Mouse (Mus musculus): Measurements from ENCODE around the gene Tmem214. TPM values are rescaled to one million over a fixed set of nuclear protein-coding genes. Genes with fewer than 3 reads are reported as not detected.

Gene Tmem214
- polyA plus RNA-seq, 1 experiment from 2014 or later = 93.2 TPM

- Histone ChIP-seq H3K27ac (0 out of 2 replicates have a peak overlapping the region, but pooled peaks have one; percentile 14), H3K9me3 (replicated peaks) (no peaks in the 10 kb centered on the region), H3K4me3 (replicated peaks) (no peak overlapping the region), H3K27me3 (no peaks in the 10 kb centered on the region), H3K9ac (no peak overlapping the region), H3K36me3 (peaks cover 45% of the 10 kb centered on the region), H3K4me1 (peaks cover 88% of the 10 kb centered on the region), H3K4me2 (no peak overlapping the region)
- WGBS = 91% methylated on average over 11 of the region's 11 CpGs
- ATAC-seq (replicated peaks; ENCODE audit: low FRiP score) = no peak
These were observed 49.5 kb downstream of the Tmem214 start for GRCm38 (mm10) chr5:30917348-30917747.

- no peak for ATAC-seq (replicated peaks; ENCODE audit: low FRiP score)
- no peak overlapping the region for H3K4me2 ChIP-seq
- H3K27ac ChIP-seq = peak overlapping the region; percentile 9; the same call in 1 of the 2 replicates
- no peak overlapping the region for H3K4me3 ChIP-seq (replicated peaks)
- H3K9me3 ChIP-seq (replicated peaks) = no peaks in the 10 kb centered on the region
- no peaks in the 10 kb centered on the region for H3K27me3 ChIP-seq
- WGBS = 86% methylated on average over 31 of the region's 31 CpGs
- peaks cover 45% of the 10 kb centered on the region for H3K36me3 ChIP-seq
- H3K9ac ChIP-seq = no peak overlapping the region
- H3K4me1 ChIP-seq = peaks cover 88% of the 10 kb centered on the region
These were observed 50.3 kb downstream of the Tmem214 start for GRCm38 (mm10) chr5:30917891-30918670.

GRCm38 (mm10) chr5:30918691-30919090, 50.9 kb downstream of the Tmem214 start:
- no peak for ATAC-seq (replicated peaks; ENCODE audit: low FRiP score)
- no peak overlapping the region for H3K4me2 ChIP-seq
- no peak overlapping the region for H3K4me3 ChIP-seq (replicated peaks)
- no peaks in the 10 kb centered on the region for H3K9me3 ChIP-seq (replicated peaks)
- H3K27ac ChIP-seq = no peak overlapping the region
- H3K36me3 ChIP-seq = peaks cover 45% of the 10 kb centered on the region
- peaks cover 82% of the 10 kb centered on the region for H3K4me1 ChIP-seq
- WGBS = 85% methylated on average over 8 of the region's 8 CpGs
- no peak overlapping the region for H3K9ac ChIP-seq
- no peaks in the 10 kb centered on the region for H3K27me3 ChIP-seq

GRCm38 (mm10) chr5:30919831-30920614, 52.2 kb downstream of the Tmem214 start:
- Histone ChIP-seq H3K4me3 (replicated peaks) (no peak overlapping the region), H3K9ac (no peak overlapping the region), H3K9me3 (replicated peaks) (no peaks in the 10 kb centered on the region), H3K4me1 (peaks cover 69% of the 10 kb centered on the region), H3K27me3 (no peaks in the 10 kb centered on the region), H3K27ac (peak overlapping the region; percentile 95; the same call in 1 of the 2 replicates), H3K36me3 (peaks cover 48% of the 10 kb centered on the region), H3K4me2 (peak overlapping the region; percentile 75; the same call in 1 of the 2 replicates)
- ATAC-seq (replicated peaks; ENCODE audit: low FRiP score) = no peak
- 68% methylated on average over 11 of the region's 11 CpGs for WGBS

GRCm38 (mm10) chr5:30920621-30921020, 52.8 kb downstream of the Tmem214 start:
- H3K9me3 ChIP-seq (replicated peaks) = no peaks in the 10 kb centered on the region
- ATAC-seq (replicated peaks; ENCODE audit: low FRiP score) = no peak
- H3K27me3 ChIP-seq = no peaks in the 10 kb centered on the region
- H3K36me3 ChIP-seq = peaks cover 51% of the 10 kb centered on the region
- 68% methylated on average over 19 of the region's 19 CpGs for WGBS
- peaks cover 63% of the 10 kb centered on the region for H3K4me1 ChIP-seq
- peak overlapping the region; percentile 95; the same call in 1 of the 2 replicates for H3K27ac ChIP-seq
- H3K9ac ChIP-seq = no peak overlapping the region
- peak overlapping the region; percentile 75 for H3K4me2 ChIP-seq
- H3K4me3 ChIP-seq (replicated peaks) = 0 out of 2 replicates have a peak overlapping the region, but pooled peaks have one; percentile 57

GRCm38 (mm10) chr5:30921256-30922033, 53.6 kb downstream of the Tmem214 start, which contains the start of gene Khk:
Khk (plus strand) TSS chr5:30921431.
- peak within 1 kb of the TSS; percentile 95 for H3K27ac ChIP-seq
- H3K9ac ChIP-seq = peak within 1 kb of the TSS; percentile 49
- peaks cover 51% of the 10 kb centered on the region for H3K36me3 ChIP-seq
- WGBS = under 1% methylated on average over 38 of the region's 40 CpGs
- peak; percentile 87 for ATAC-seq (replicated peaks; ENCODE audit: low FRiP score)
- peak within 1 kb of the TSS; percentile 75 for H3K4me2 ChIP-seq
- H3K9me3 ChIP-seq (replicated peaks) = no peaks in the 10 kb centered on the region
- H3K27me3 ChIP-seq = no peaks in the 10 kb centered on the region
- H3K4me3 ChIP-seq (replicated peaks) = peak within 1 kb of the TSS; percentile 57
- H3K4me1 ChIP-seq = peaks cover 57% of the 10 kb centered on the region

GRCm38 (mm10) chr5:30922581-30923041, 54.8 kb downstream of the Tmem214 start:
- Histone ChIP-seq H3K27ac (peak overlapping the region; percentile 95; the same call in 1 of the 2 replicates), H3K4me2 (peak overlapping the region; percentile 75), H3K9ac (peak overlapping the region; percentile 49; the same call in 1 of the 2 replicates), H3K4me3 (replicated peaks) (peak overlapping the region; percentile 57), H3K9me3 (replicated peaks) (no peaks in the 10 kb centered on the region), H3K36me3 (peaks cover 42% of the 10 kb centered on the region), H3K27me3 (no peaks in the 10 kb centered on the region), H3K4me1 (peaks cover 49% of the 10 kb centered on the region)
- WGBS = 69% methylated on average over 10 of the region's 10 CpGs
- no peak for ATAC-seq (replicated peaks; ENCODE audit: low FRiP score)

GRCm38 (mm10) chr5:30923119-30923518, 55.3 kb downstream of the Tmem214 start:
- WGBS = 81% methylated on average over 6 of the region's 6 CpGs
- H3K4me2 ChIP-seq = peak overlapping the region; percentile 75; the same call in 1 of the 2 replicates
- no peak overlapping the region for H3K9ac ChIP-seq
- no peak overlapping the region for H3K27ac ChIP-seq
- no peaks in the 10 kb centered on the region for H3K9me3 ChIP-seq (replicated peaks)
- H3K36me3 ChIP-seq = peaks cover 36% of the 10 kb centered on the region
- ATAC-seq (replicated peaks; ENCODE audit: low FRiP score) = no peak
- no peaks in the 10 kb centered on the region for H3K27me3 ChIP-seq
- peaks cover 44% of the 10 kb centered on the region for H3K4me1 ChIP-seq
- H3K4me3 ChIP-seq (replicated peaks) = no peak overlapping the region

- 81% methylated on average over 8 of the region's 8 CpGs for WGBS
- no peak for ATAC-seq (replicated peaks; ENCODE audit: low FRiP score)
- no peaks in the 10 kb centered on the region for H3K9me3 ChIP-seq (replicated peaks)
- no peak overlapping the region for H3K4me3 ChIP-seq (replicated peaks)
- no peak overlapping the region for H3K4me2 ChIP-seq
- H3K4me1 ChIP-seq = peaks cover 37% of the 10 kb centered on the region
- H3K36me3 ChIP-seq = peaks cover 22% of the 10 kb centered on the region
- H3K27me3 ChIP-seq = no peaks in the 10 kb centered on the region
- no peak overlapping the region for H3K27ac ChIP-seq
- no peak overlapping the region for H3K9ac ChIP-seq
These were observed 56.8 kb downstream of the Tmem214 start for GRCm38 (mm10) chr5:30924614-30925013.

- H3K9me3 ChIP-seq (replicated peaks) = no peaks in the 10 kb centered on the region
- no peak overlapping the region for H3K4me2 ChIP-seq
- H3K4me3 ChIP-seq (replicated peaks) = no peak overlapping the region
- peaks cover 31% of the 10 kb centered on the region for H3K4me1 ChIP-seq
- 90% methylated on average over 5 of the region's 5 CpGs for whole genome bisulfite sequencing
- H3K9ac ChIP-seq = no peak overlapping the region
- peaks cover 15% of the 10 kb centered on the region for H3K36me3 ChIP-seq
- no peaks in the 10 kb centered on the region for H3K27me3 ChIP-seq
- ATAC-seq (replicated peaks; ENCODE audit: low FRiP score) = no peak
- H3K27ac ChIP-seq = no peak overlapping the region
These were observed 57.4 kb downstream of the Tmem214 start for GRCm38 (mm10) chr5:30925217-30925616.

GRCm38 (mm10) chr5:30926073-30926472, 58.3 kb downstream of the Tmem214 start:
- ATAC-seq (replicated peaks; ENCODE audit: low FRiP score) = no peak
- no peak overlapping the region for H3K9ac ChIP-seq
- no peak overlapping the region for H3K27ac ChIP-seq
- H3K4me1 ChIP-seq = peaks cover 23% of the 10 kb centered on the region
- no peak overlapping the region for H3K4me3 ChIP-seq (replicated peaks)
- 83% methylated on average over 2 of the region's 2 CpGs for WGBS
- H3K4me2 ChIP-seq = no peak overlapping the region
- no peaks in the 10 kb centered on the region for H3K27me3 ChIP-seq
- no peaks in the 10 kb centered on the region for H3K9me3 ChIP-seq (replicated peaks)
- H3K36me3 ChIP-seq = peaks cover 7% of the 10 kb centered on the region; the same call in 1 of the 2 replicates

Measured in kidney, embryonic 15.5 days (tissue).